24 mouse cellular contexts compared by ENCODE assay signal in genomic region chr14:54107204-54107796, GRCm38 (mm10).
DNase-seq lines count a peak whose midpoint lies in the region; ATAC-seq and TF ChIP-seq lines count a peak whose summit lies in the region.
"Had no signal": no experiment of that assay in that cellular context is flagged by ENCODE, and none has a peak within 500 bp of the region (broad histone marks: within the 10 kb centered on the region; RNA-seq: fewer than 3 reads in every experiment).

No protein-coding gene starts in this region.

- no peaks in the 10 kb centered on the region for H3K36me3 ChIP-seq in heart, embryonic 10.5 days
- no peaks in the 10 kb centered on the region for H3K36me3 ChIP-seq in lung, embryonic 14.5 days (ENCODE audit: insufficient read depth)
- H3K36me3 ChIP-seq: embryonic facial prominence, embryonic 12.5 days; forebrain, embryonic 10.5 days; forebrain, embryonic 15.5 days; hindbrain, embryonic 13.5 days; limb, embryonic 13.5 days had no signal

- peak; percentile 39; the same call in 1 of the 2 replicates for ATAC-seq in lung, embryonic 14.5 days (ENCODE audit: insufficient read depth)
- ATAC-seq in erythroid progenitor cell, adult 5-6 weeks (replicated peaks; ENCODE audit: low FRiP score, poor library complexity, severe bottlenecking) = no peak
- ATAC-seq: forebrain, embryonic 15.5 days had no signal

- no peak for TF ChIP-seq CTCF in lung, embryonic 14.5 days (IDR thresholded peaks at IDR 0.05; ENCODE audit: low read depth)

- WGBS in heart, embryonic 10.5 days = 65% methylated on average over 7 of the region's 7 CpGs
- WGBS in lung, embryonic 14.5 days = 69% methylated on average over 7 of the region's 7 CpGs

- H3K4me1 ChIP-seq in heart, embryonic 10.5 days = peaks cover 29% of the 10 kb centered on the region
- peaks cover 38% of the 10 kb centered on the region for H3K4me1 ChIP-seq in lung, embryonic 14.5 days (ENCODE audit: insufficient read depth)

- H3K9me3 ChIP-seq in heart, embryonic 10.5 days = no peaks in the 10 kb centered on the region
- H3K9me3 ChIP-seq in lung, embryonic 14.5 days (ENCODE audit: low read depth, low read length) = no peaks in the 10 kb centered on the region
- H3K9me3 ChIP-seq: embryonic facial prominence, embryonic 12.5 days; forebrain, embryonic 10.5 days; forebrain, embryonic 15.5 days; hindbrain, embryonic 13.5 days; limb, embryonic 13.5 days had no signal

- intact Hi-C loops in heart, postnatal 25 days (cut with DNase I) = no loop called here

- H3K4me2 ChIP-seq in lung, embryonic 14.5 days = no peak overlapping the region
- H3K4me2 ChIP-seq: embryonic facial prominence, embryonic 12.5 days; forebrain, embryonic 15.5 days; hindbrain, embryonic 13.5 days; limb, embryonic 13.5 days; liver, embryonic 11.5 days had no signal

- DNase-seq in heart, embryonic 10.5 days (ENCODE audit: low spot score) = no peak
- no peak for DNase-seq in heart, postnatal 25 days (ENCODE audit: low spot score)
- DNase-seq in lung, embryonic 14.5 days = peak; percentile 49
- no peak for DNase-seq in lung, postnatal 4 days
- DNase-seq in 3134 (ENCODE audit: extremely low read depth, insufficient read length, low spot score) = peak; percentile 30
- DNase-seq in R1 (ENCODE audit: low read depth, low spot score) = peak; percentile 87
- no peak for DNase-seq in thymus, postnatal 25 days
- DNase-seq: adrenal gland, postnatal 14 days; cerebellum, adult 11 months; cerebellum, adult 9-10 months; embryo, embryonic 11 days; heart, postnatal 36 days; kidney, adult 18-20 months; midbrain, embryonic 14.5 days had no signal

- no peak overlapping the region for H3K9ac ChIP-seq in lung, embryonic 14.5 days
- H3K9ac ChIP-seq: embryonic facial prominence, embryonic 12.5 days; forebrain, embryonic 15.5 days; hindbrain, embryonic 13.5 days; limb, embryonic 13.5 days had no signal

- H3K27me3 ChIP-seq in heart, embryonic 10.5 days (ENCODE audit: insufficient read depth, poor library complexity, severe bottlenecking) = no peaks in the 10 kb centered on the region
- H3K27me3 ChIP-seq in lung, embryonic 14.5 days (ENCODE audit: insufficient read depth, low read length) = no peaks in the 10 kb centered on the region
- H3K27me3 ChIP-seq: embryonic facial prominence, embryonic 12.5 days; forebrain, embryonic 15.5 days; hindbrain, embryonic 13.5 days; limb, embryonic 13.5 days had no signal

- H3K4me3 ChIP-seq in heart, embryonic 10.5 days = no peak overlapping the region
- H3K4me3 ChIP-seq in lung, embryonic 14.5 days (ENCODE audit: low read depth, low read length) = no peak overlapping the region
- H3K4me3 ChIP-seq: embryonic facial prominence, embryonic 12.5 days; forebrain, embryonic 10.5 days; forebrain, embryonic 15.5 days; hindbrain, embryonic 13.5 days; left cerebral cortex, adult 2 months; limb, embryonic 13.5 days had no signal

- 0 out of 2 replicates have a peak overlapping the region, but pooled peaks have one; percentile 19 for H3K27ac ChIP-seq in heart, embryonic 10.5 days
- H3K27ac ChIP-seq in lung, embryonic 14.5 days (ENCODE audit: low read depth) = 0 out of 2 replicates have a peak overlapping the region, but pooled peaks have one; percentile 13
- H3K27ac ChIP-seq: embryonic facial prominence, embryonic 12.5 days; forebrain, embryonic 10.5 days; forebrain, embryonic 15.5 days; hindbrain, embryonic 13.5 days; kidney, postnatal 0 days; left cerebral cortex, adult 2 months; limb, embryonic 13.5 days; macrophage had no signal

Comparison
In these comparisons a context has a peak if more than half of its experiments do, and no peak if none do; other contexts are left out.
1. DNase-seq: peak in lung, embryonic 14.5 days (single experiment), 3134 (single experiment) and R1 (single experiment); none in heart, embryonic 10.5 days (single experiment), heart, postnatal 25 days (single experiment), lung, postnatal 4 days (0 of 2) and thymus, postnatal 25 days (single experiment).